Comparison of ENCODE assay signal across 21 mouse cellular contexts in the genomic region with DNA sequence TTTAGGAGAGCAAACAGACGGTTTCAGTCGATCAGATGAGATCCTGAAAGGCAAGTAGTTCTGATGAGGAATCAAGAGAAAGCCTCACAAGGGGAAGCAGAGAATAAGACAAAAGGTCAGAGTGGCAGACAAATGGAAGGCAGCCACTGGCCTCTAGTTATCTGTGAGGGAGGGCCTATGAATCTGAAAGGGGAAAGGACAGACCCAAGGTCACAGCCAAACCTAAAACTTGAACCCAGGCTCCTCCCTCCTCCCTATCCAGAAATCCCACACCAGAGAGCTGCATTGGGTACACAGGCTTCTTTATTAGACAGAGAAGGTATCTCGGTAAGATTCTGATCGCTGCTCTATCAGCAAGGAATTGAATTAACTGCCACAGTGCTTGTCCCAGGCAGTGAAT.
DNase-seq lines count a peak whose midpoint lies in the region; ATAC-seq and TF ChIP-seq lines count a peak whose summit lies in the region.
"Had no signal": no experiment of that assay in that cellular context is flagged by ENCODE, and none has a peak within 500 bp of the region (broad histone marks: within the 10 kb centered on the region; RNA-seq: fewer than 3 reads in every experiment).

No protein-coding gene starts in this region.

- H3K4me1 ChIP-seq in midbrain, embryonic 13.5 days (replicated peaks), result peaks cover 70% of the 10 kb centered on the region
- H3K4me1 ChIP-seq in midbrain, embryonic 11.5 days (ENCODE audit: control insufficient read depth, insufficient read depth, low read length), result peaks cover 11% of the 10 kb centered on the region
- H3K4me1 ChIP-seq in forebrain, embryonic 14.5 days (ENCODE audit: control insufficient read depth, insufficient read depth, low read length), result peaks cover 16% of the 10 kb centered on the region
- H3K4me1 ChIP-seq in hindbrain, postnatal 0 days (ENCODE audit: insufficient read depth, low read length), result 0 out of 2 replicates have a peak, but pooled peaks cover 1% of the 10 kb centered on the region
- H3K4me1 ChIP-seq in neural tube, embryonic 15.5 days, result peaks cover 58% of the 10 kb centered on the region
- H3K4me1 ChIP-seq: embryonic facial prominence, embryonic 13.5 days; heart, embryonic 15.5 days; limb, embryonic 13.5 days; liver, embryonic 15.5 days had no signal

- H3K4me2 ChIP-seq in midbrain, embryonic 13.5 days (replicated peaks), result no peak overlapping the region
- no peak overlapping the region for H3K4me2 ChIP-seq in midbrain, embryonic 11.5 days
- no peak overlapping the region for H3K4me2 ChIP-seq in forebrain, embryonic 14.5 days (ENCODE audit: low read length)
- H3K4me2 ChIP-seq in hindbrain, postnatal 0 days (ENCODE audit: low read depth, low read length), result no peak overlapping the region
- peak overlapping the region; percentile 43 for H3K4me2 ChIP-seq in neural tube, embryonic 15.5 days
- H3K4me2 ChIP-seq: embryonic facial prominence, embryonic 13.5 days; heart, embryonic 15.5 days; limb, embryonic 13.5 days; liver, embryonic 15.5 days had no signal

- ATAC-seq in midbrain, embryonic 13.5 days, result no peak
- ATAC-seq in midbrain, embryonic 11.5 days (ENCODE audit: low FRiP score), result no peak
- no peak for ATAC-seq in forebrain, embryonic 14.5 days
- ATAC-seq in hindbrain, postnatal 0 days, result no peak
- ATAC-seq in neural tube, embryonic 15.5 days (ENCODE audit: low FRiP score), result no peak

- no peak overlapping the region for H3K4me3 ChIP-seq in midbrain, embryonic 13.5 days (replicated peaks)
- no peak overlapping the region for H3K4me3 ChIP-seq in midbrain, embryonic 11.5 days (ENCODE audit: low read depth, low read length)
- no peak overlapping the region for H3K4me3 ChIP-seq in forebrain, embryonic 14.5 days (ENCODE audit: low read depth, low read length)
- H3K4me3 ChIP-seq in hindbrain, postnatal 0 days (ENCODE audit: low read length), result no peak overlapping the region
- no peak overlapping the region for H3K4me3 ChIP-seq in neural tube, embryonic 15.5 days (replicated peaks)
- H3K4me3 ChIP-seq: embryonic facial prominence, embryonic 13.5 days; gastrocnemius, adult 2 months; heart, embryonic 15.5 days; limb, embryonic 13.5 days; liver, embryonic 15.5 days; myocyte had no signal

- no peak overlapping the region for H3K9ac ChIP-seq in midbrain, embryonic 13.5 days (replicated peaks)
- no peak overlapping the region for H3K9ac ChIP-seq in midbrain, embryonic 11.5 days (ENCODE audit: low read length)
- no peak overlapping the region for H3K9ac ChIP-seq in forebrain, embryonic 14.5 days (ENCODE audit: low read length)
- H3K9ac ChIP-seq in hindbrain, postnatal 0 days (replicated peaks; ENCODE audit: low read length), result no peak overlapping the region
- H3K9ac ChIP-seq in neural tube, embryonic 15.5 days (replicated peaks), result peak overlapping the region; percentile 17; the same call in 1 of the 2 replicates
- H3K9ac ChIP-seq: embryonic facial prominence, embryonic 13.5 days; heart, embryonic 15.5 days; limb, embryonic 13.5 days; liver, embryonic 15.5 days had no signal

- no peaks in the 10 kb centered on the region for H3K9me3 ChIP-seq in midbrain, embryonic 13.5 days
- no peaks in the 10 kb centered on the region for H3K9me3 ChIP-seq in midbrain, embryonic 11.5 days (ENCODE audit: control insufficient read depth, low read length)
- H3K9me3 ChIP-seq in forebrain, embryonic 14.5 days (replicated peaks; ENCODE audit: control insufficient read depth, low read length), result no peaks in the 10 kb centered on the region
- H3K9me3 ChIP-seq in hindbrain, postnatal 0 days (ENCODE audit: low read length), result no peaks in the 10 kb centered on the region
- H3K9me3 ChIP-seq in neural tube, embryonic 15.5 days (replicated peaks), result no peaks in the 10 kb centered on the region
- H3K9me3 ChIP-seq: embryonic facial prominence, embryonic 13.5 days; heart, embryonic 15.5 days; limb, embryonic 13.5 days; liver, embryonic 15.5 days had no signal

- TF ChIP-seq CTCF in hindbrain, postnatal 0 days (IDR thresholded peaks at IDR 0.05; ENCODE audit: low read depth), result no peak

- no peaks in the 10 kb centered on the region for H3K36me3 ChIP-seq in midbrain, embryonic 13.5 days
- no peaks in the 10 kb centered on the region for H3K36me3 ChIP-seq in midbrain, embryonic 11.5 days (ENCODE audit: control insufficient read depth, insufficient read depth, low read length)
- H3K36me3 ChIP-seq in forebrain, embryonic 14.5 days (ENCODE audit: control insufficient read depth, insufficient read depth, low read length), result no peaks in the 10 kb centered on the region
- no peaks in the 10 kb centered on the region for H3K36me3 ChIP-seq in hindbrain, postnatal 0 days (ENCODE audit: insufficient read depth, low read length)
- no peaks in the 10 kb centered on the region for H3K36me3 ChIP-seq in neural tube, embryonic 15.5 days
- H3K36me3 ChIP-seq: embryonic facial prominence, embryonic 13.5 days; heart, embryonic 15.5 days; limb, embryonic 13.5 days; liver, embryonic 15.5 days had no signal

- peak overlapping the region; percentile 100 for H3K27ac ChIP-seq in midbrain, embryonic 13.5 days
- no peak overlapping the region for H3K27ac ChIP-seq in midbrain, embryonic 11.5 days (ENCODE audit: low read depth, low read length)
- H3K27ac ChIP-seq in forebrain, embryonic 14.5 days (ENCODE audit: low read depth, low read length), result peak overlapping the region; percentile 35
- peak overlapping the region; percentile 37; the same call in 1 of the 2 replicates for H3K27ac ChIP-seq in hindbrain, postnatal 0 days
- H3K27ac ChIP-seq in neural tube, embryonic 15.5 days (replicated peaks), result peak overlapping the region; percentile 80
- H3K27ac ChIP-seq: embryonic facial prominence, embryonic 13.5 days; gastrocnemius, adult 2 months; heart, embryonic 15.5 days; limb, embryonic 13.5 days; liver, embryonic 15.5 days had no signal

- 66% methylated on average over 4 of the region's 4 CpGs for WGBS in midbrain, embryonic 13.5 days
- WGBS in midbrain, embryonic 11.5 days, result 75% methylated on average over 4 of the region's 4 CpGs
- WGBS in forebrain, embryonic 14.5 days, result 79% methylated on average over 4 of the region's 4 CpGs
- WGBS in hindbrain, postnatal 0 days, result 61% methylated on average over 4 of the region's 4 CpGs
- WGBS in neural tube, embryonic 15.5 days, result 48% methylated on average over 4 of the region's 4 CpGs

- no peaks in the 10 kb centered on the region for H3K27me3 ChIP-seq in midbrain, embryonic 13.5 days
- H3K27me3 ChIP-seq in midbrain, embryonic 11.5 days (ENCODE audit: control insufficient read depth, insufficient read depth, low read length), result peaks cover 7% of the 10 kb centered on the region
- H3K27me3 ChIP-seq in forebrain, embryonic 14.5 days (replicated peaks; ENCODE audit: control insufficient read depth, insufficient read depth, low read length), result no peaks in the 10 kb centered on the region
- no peaks in the 10 kb centered on the region for H3K27me3 ChIP-seq in hindbrain, postnatal 0 days (ENCODE audit: insufficient read depth, low read length)
- no peaks in the 10 kb centered on the region for H3K27me3 ChIP-seq in neural tube, embryonic 15.5 days (replicated peaks)

- no peak for DNase-seq in midbrain, embryonic 11.5 days (ENCODE audit: low spot score, missing footprints)
- DNase-seq in forebrain, embryonic 14.5 days (ENCODE audit: low spot score), result no peak
- no peak for DNase-seq in hindbrain, postnatal 0 days (ENCODE audit: low spot score)
- no peak for DNase-seq in gastrocnemius, adult 8-10 months (ENCODE audit: low spot score in 2 of 2)
- no peak for DNase-seq in adrenal gland, postnatal 10 days
- DNase-seq in layer of hippocampus, adult 9-11 months, result no peak
- DNase-seq: adrenal gland, postnatal 25 days; cerebellum, adult 18-20 months; gastrocnemius, adult 2 months; heart, adult 18-20 months; kidney, adult 11 months; kidney, postnatal 10 days; lung, postnatal 10 days; thymus, adult 18-20 months had no signal
